Mouse (Mus musculus) heart, embryonic 14.5 days (tissue): ENCODE measurements around the gene Lxn. TPM values are rescaled to one million over a fixed set of nuclear protein-coding genes. Genes with fewer than 3 reads are reported as not detected.

Experiments
- ATAC-seq: fragments of 200-750 bp; cut with Nextera tagmentation; 2 replicates; pipeline ENCODE4 v1.8.0; 2017; ENCODE audit warnings: low read depth, moderate TSS enrichment; ENCODE audit not compliant: insufficient number of reproducible peaks, insufficient read depth, low FRiP score
- H3K27ac ChIP-seq, 2 experiments: fragments of 200-500 bp in 1 of 2; fragments of 300-500 bp in 1 of 2; sonication (generic) in 1 of 2; replicated peaks in 1 of 2; 2 replicates each; pipeline ENCODE4 v1.5.1; 2012 to 2014; ENCODE audit warnings: low read depth in 2 of 2, low read length in 2 of 2, control low read depth in 1 of 2, mild to moderate bottlenecking in 1 of 2, mixed read lengths in 1 of 2; ENCODE audit not compliant: control insufficient read depth in 1 of 2, insufficient read depth in 1 of 2
- H3K27me3 ChIP-seq: fragments of 300-500 bp; sonication (generic); 2 replicates; pipeline ENCODE4 v1.6.1; 2014; ENCODE audit warnings: mild to moderate bottlenecking, low read length, control low read depth; ENCODE audit not compliant: control insufficient read depth, insufficient read depth
- H3K36me3 ChIP-seq: fragments of 300-500 bp; sonication (generic); 2 replicates; pipeline ENCODE4 v1.6.1; 2014; ENCODE audit warnings: mild to moderate bottlenecking, control low read depth, low read length, mixed read lengths; ENCODE audit not compliant: control insufficient read depth, insufficient read depth
- H3K4me1 ChIP-seq, 2 experiments: fragments of 200-500 bp in 1 of 2; fragments of 300-500 bp in 1 of 2; sonication (generic) in 1 of 2; 2 replicates each; pipeline ENCODE4 v1.6.1; 2012 to 2014; ENCODE audit warnings: low read length in 2 of 2, control low read depth in 1 of 2, mixed read lengths in 1 of 2; ENCODE audit not compliant: control insufficient read depth in 2 of 2, insufficient read depth in 2 of 2
- H3K4me2 ChIP-seq: fragments of 300-500 bp; sonication (generic); 2 replicates; pipeline ENCODE4 v1.6.1; 2014; ENCODE audit warnings: mild to moderate bottlenecking, low read length
- H3K4me3 ChIP-seq, 2 experiments: fragments of 200-500 bp in 1 of 2; fragments of 300-500 bp in 1 of 2; sonication (generic) in 1 of 2; 2 replicates each; pipeline ENCODE4 v1.5.1; 2012 to 2014; ENCODE audit warnings: low read length in 2 of 2, mild to moderate bottlenecking in 2 of 2, control low read depth in 1 of 2, low read depth in 1 of 2, moderate library complexity in 1 of 2; ENCODE audit not compliant: control insufficient read depth in 1 of 2, insufficient read depth in 1 of 2
- H3K9ac ChIP-seq: fragments of 300-500 bp; sonication (generic); 2 replicates; pipeline ENCODE4 v1.6.1; 2014; ENCODE audit warnings: mild to moderate bottlenecking, low read length
- H3K9me3 ChIP-seq: fragments of 300-500 bp; sonication (generic); 2 replicates; pipeline ENCODE4 v1.6.1; 2016; ENCODE audit warnings: low read length, control low read depth; ENCODE audit not compliant: control insufficient read depth
- WGBS: fragments of 180-500 bp; shearing (Covaris S2); extraction: QIAGEN DNeasy Blood & Tissue Kit; methylation state at CpG from one replicate; pipeline ENCODE4 v1.1.7; 2014; 5-methylcytosine and 5-hydroxymethylcytosine counted together
- polyA plus RNA-seq: library from polyadenylated mRNA; unstranded; fragments of >200 nt; fragmentation: Nextera tagmentation; extraction: Ambion mirVana; gene quantifications from 2 replicates; pipeline ENCODE4 v1.2.1, GENCODE M21; 2014

Gene Lxn
- polyA plus RNA-seq, 1 experiment from 2014 or later: 96.9 TPM

GRCm38 (mm10) chr3:67479806-67480205, 16.1 kb upstream of the Lxn start:
- WGBS: 90% methylated on average over 11 of the region's 11 CpGs

GRCm38 (mm10) chr3:67473438-67473837, 9.7 kb upstream of the Lxn start:
- peaks cover 67% of the 10 kb centered on the region for H3K36me3 ChIP-seq
- H3K4me3 ChIP-seq: no peak overlapping the region
- ATAC-seq: no peak
- H3K9ac ChIP-seq: no peak overlapping the region
- no peaks in the 10 kb centered on the region for H3K27me3 ChIP-seq
- H3K27ac ChIP-seq: no peak overlapping the region
- H3K4me2 ChIP-seq: no peak overlapping the region
- 86% methylated on average over 6 of the region's 6 CpGs for WGBS
- H3K4me1 ChIP-seq: no peaks in the 10 kb centered on the region
- H3K9me3 ChIP-seq: no peaks in the 10 kb centered on the region

More at GRCm38 (mm10) chr3:67479806-67480205, 16.1 kb upstream of the Lxn start:
- Histone ChIP-seq H3K9me3 (no peaks in the 10 kb centered on the region), H3K4me1 (peaks cover 0 to 2% of the 10 kb centered on the region in 2 experiments; a peak in 2 of 4 replicates), H3K9ac (no peak overlapping the region), H3K27ac (no peak overlapping the region), H3K27me3 (no peaks in the 10 kb centered on the region), H3K36me3 (peaks cover 44% of the 10 kb centered on the region), H3K4me3 (no peak overlapping the region), H3K4me2 (no peak overlapping the region)
- ATAC-seq: no peak

GRCm38 (mm10) chr3:67471408-67472127, 7.8 kb upstream of the Lxn start:
- H3K4me3 ChIP-seq: no peak overlapping the region
- no peak overlapping the region for H3K27ac ChIP-seq
- peaks cover 64% of the 10 kb centered on the region for H3K36me3 ChIP-seq
- WGBS: 65% methylated on average over 4 of the region's 4 CpGs
- no peaks in the 10 kb centered on the region for H3K9me3 ChIP-seq
- H3K27me3 ChIP-seq: no peaks in the 10 kb centered on the region
- no peaks in the 10 kb centered on the region for H3K4me1 ChIP-seq
- no peak overlapping the region for H3K9ac ChIP-seq
- ATAC-seq: no peak
- H3K4me2 ChIP-seq: no peak overlapping the region

GRCm38 (mm10) chr3:67467281-67467680, 3.6 kb upstream of the Lxn start:
- H3K4me2 ChIP-seq: no peak overlapping the region
- no peak overlapping the region for H3K4me3 ChIP-seq
- peaks cover 3 to 9% of the 10 kb centered on the region in 2 experiments; a peak in 3 of 4 replicates for H3K4me1 ChIP-seq
- no peaks in the 10 kb centered on the region for H3K9me3 ChIP-seq
- 85% methylated on average over 2 of the region's 2 CpGs for WGBS
- H3K36me3 ChIP-seq: peaks cover 35% of the 10 kb centered on the region
- H3K9ac ChIP-seq: no peak overlapping the region
- ATAC-seq: no peak
- H3K27me3 ChIP-seq: no peaks in the 10 kb centered on the region
- no peak overlapping the region for H3K27ac ChIP-seq

- H3K36me3 ChIP-seq: peaks cover 32% of the 10 kb centered on the region
- H3K9ac ChIP-seq: no peak overlapping the region
- ATAC-seq: no peak
- no peaks in the 10 kb centered on the region for H3K9me3 ChIP-seq
- no peak overlapping the region for H3K4me2 ChIP-seq
- 96% methylated on average over 5 of the region's 5 CpGs for WGBS
- peaks cover 5 to 14% of the 10 kb centered on the region in 2 experiments; a peak in 3 of 4 replicates for H3K4me1 ChIP-seq
- no peak overlapping the region for H3K4me3 ChIP-seq
- H3K27ac ChIP-seq: no peak overlapping the region
- H3K27me3 ChIP-seq: no peaks in the 10 kb centered on the region
Observed at GRCm38 (mm10) chr3:67466576-67466975, 2.9 kb upstream of the Lxn start.

GRCm38 (mm10) chr3:67463001-67463400, 725 bp downstream of the Lxn start:
- H3K4me2 ChIP-seq: peak overlapping the region; percentile 90
- peak overlapping the region; percentile 77 to 86 for H3K27ac ChIP-seq
- H3K4me1 ChIP-seq: peaks cover 5 to 14% of the 10 kb centered on the region in 2 experiments; a peak in 3 of 4 replicates
- H3K27me3 ChIP-seq: no peaks in the 10 kb centered on the region
- H3K4me3 ChIP-seq: peak overlapping the region; percentile 76 to 79
- H3K36me3 ChIP-seq: peaks cover 48% of the 10 kb centered on the region
- H3K9me3 ChIP-seq: no peaks in the 10 kb centered on the region
- 3% methylated on average over 12 of the region's 12 CpGs for WGBS
- peak overlapping the region; percentile 85 for H3K9ac ChIP-seq
- no peak; the same call in 1 of the 2 replicates for ATAC-seq

- Histone ChIP-seq H3K9ac (peak overlapping the region; percentile 85), H3K4me3 (peak overlapping the region; percentile 27 to 76; a peak in 3 of 4 replicates), H3K4me1 (peaks cover 5 to 14% of the 10 kb centered on the region in 2 experiments; a peak in 3 of 4 replicates), H3K36me3 (peaks cover 47% of the 10 kb centered on the region), H3K27me3 (no peaks in the 10 kb centered on the region), H3K9me3 (no peaks in the 10 kb centered on the region), H3K27ac (no peak overlapping the region), H3K4me2 (peak overlapping the region; percentile 90)
- 27% methylated on average over 10 of the region's 10 CpGs for WGBS
- no peak for ATAC-seq
Observed at GRCm38 (mm10) chr3:67462578-67462977, 1.1 kb downstream of the Lxn start.
